Mouse (Mus musculus): Measurements from ENCODE around the gene Ap3b1.

Ap3b1 gene

DNA sequence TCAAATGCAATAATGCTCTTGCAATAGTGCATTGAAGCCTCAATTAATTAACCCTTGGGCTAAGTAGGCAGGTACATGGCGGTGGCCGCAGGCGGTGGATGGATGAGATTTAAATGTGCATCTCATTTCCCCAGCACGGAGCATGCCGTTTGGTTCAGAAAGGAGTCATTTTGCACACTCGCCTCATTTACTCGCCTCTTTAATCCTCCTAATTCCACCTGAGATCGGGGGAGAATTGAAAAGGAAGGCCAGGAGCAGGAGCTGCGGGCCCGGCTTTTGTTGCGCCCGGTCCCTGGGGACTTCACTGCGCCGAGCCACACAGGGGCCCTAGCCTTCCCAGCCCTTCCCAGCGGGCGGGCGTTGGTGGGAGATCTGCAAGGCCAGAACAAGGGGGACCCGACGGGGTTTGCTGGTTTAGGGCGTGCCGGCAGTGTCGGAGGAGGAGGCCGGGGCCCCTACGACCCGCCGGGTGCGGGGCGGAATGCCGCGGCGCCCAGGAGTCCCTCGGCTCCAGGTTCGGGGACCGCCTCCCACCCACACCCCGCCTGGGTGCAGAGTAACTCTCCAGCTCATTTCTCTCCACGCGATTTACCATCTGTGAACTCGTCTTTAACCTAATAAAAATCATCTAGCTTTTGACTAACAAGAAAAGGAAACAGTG lies 237.1 kb downstream of the Ap3b1 start:
- DNase-seq (ENCODE audit: low spot score), result no peak

DNA sequence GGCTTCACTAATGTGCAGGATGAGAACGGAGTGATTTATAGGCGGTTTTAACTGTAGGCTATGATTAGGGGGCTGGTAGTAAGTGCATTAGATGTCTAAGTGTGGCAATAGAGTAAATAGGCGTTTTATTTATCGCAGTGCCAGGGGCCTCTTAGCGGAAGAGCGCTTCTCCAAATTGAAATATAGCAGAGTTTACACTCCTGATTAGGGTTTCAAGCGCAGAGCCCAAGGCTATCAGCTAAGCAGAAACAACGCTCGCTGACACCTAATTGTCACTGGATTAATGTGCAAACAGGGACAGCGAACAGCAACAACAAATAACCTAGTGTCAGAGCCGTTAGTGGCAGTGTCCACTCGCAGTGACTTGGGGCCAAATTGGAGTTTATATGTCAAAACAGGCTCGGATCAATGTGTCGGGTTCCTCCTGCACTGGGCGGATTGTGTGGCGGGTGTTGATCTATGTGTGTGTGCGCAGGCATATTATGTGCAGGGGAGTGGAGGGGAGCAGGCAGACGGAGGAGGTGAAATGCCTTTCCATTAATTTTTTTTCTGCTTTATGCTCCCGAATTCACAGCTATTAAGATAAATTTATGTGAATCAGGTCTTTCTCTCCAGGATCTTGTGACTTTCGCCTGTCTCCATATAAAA lies 237.8 kb downstream of the Ap3b1 start:
- no peak for DNase-seq (ENCODE audit: low spot score)

DNA sequence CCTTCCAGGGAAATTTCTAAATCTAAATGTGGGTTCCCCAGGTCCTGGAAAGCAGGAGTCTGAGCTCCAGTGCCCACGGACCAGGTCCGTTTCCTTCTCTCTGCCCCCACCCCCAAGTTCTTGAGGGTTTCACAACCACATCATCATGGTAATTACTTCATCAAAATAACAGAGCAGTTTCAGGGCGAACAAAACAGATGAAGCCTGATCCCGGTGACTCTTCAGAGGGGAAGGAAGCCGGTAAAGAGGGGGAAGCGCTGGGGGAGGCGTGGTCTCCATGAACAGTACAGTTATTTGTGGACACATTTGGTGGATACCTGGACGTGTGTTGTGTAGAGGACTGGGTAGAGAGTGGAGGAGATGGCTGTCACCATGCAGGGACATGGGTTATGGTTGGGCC lies 241.0 kb downstream of the Ap3b1 start:
- DNase-seq (ENCODE audit: low spot score), result no peak

DNA sequence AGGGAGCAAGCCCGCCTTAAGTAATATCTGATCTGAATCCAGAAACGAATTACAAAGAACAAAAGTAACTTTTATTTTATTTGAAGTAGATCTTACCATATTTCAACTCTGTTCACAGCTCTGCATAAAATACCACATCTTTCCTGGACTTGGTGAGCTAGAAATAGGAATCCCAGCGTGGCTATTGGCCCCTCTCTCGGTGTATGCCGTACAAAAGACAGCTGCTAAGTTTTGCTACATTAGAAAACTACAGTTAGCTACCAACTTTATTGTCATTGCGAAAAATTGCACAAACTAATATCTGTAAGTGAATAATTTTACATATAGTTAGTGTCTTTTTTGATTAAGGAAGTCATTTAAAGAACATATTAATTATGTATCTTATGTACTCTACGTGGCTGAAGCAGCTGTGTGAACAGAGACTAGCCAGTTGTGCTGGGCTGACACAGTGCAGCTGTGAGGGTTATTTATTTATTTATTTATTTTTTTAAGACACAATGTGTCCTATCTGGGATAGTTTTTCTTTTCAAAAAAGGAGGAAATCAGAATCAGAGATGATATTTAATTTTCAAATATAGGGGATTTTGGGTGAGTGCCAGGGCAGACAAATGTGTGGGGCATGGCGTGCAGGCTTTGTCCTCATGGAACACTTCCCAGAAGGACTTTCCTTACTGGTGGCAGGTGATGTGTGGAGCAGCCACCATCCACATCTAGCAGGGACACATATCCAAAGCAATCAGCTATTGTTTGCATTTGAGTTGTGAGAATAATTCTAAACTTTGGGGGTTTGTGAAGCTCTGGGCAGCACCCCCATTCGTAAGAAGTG lies 248.5 kb downstream of the Ap3b1 start:
- no peak for DNase-seq (ENCODE audit: low spot score)

DNA sequence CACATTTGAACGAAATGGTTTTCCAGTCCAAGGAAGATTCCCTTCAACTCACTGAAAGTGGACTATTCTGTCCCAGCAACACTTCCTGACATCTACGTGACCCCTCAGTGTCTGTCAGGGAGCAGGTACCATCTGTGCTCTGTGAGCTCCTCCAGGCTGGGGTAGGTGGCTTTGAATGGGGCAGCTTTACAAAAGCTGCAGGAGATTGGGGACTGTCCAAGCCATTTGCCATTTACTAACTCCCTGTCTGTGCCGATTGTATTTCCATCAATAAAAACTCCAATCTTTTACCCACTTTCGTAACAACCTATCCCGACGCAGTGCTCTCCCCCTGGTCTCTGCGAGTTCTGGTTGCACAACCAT lies 249.1 kb downstream of the Ap3b1 start:
- DNase-seq (ENCODE audit: low spot score), result no peak

DNA sequence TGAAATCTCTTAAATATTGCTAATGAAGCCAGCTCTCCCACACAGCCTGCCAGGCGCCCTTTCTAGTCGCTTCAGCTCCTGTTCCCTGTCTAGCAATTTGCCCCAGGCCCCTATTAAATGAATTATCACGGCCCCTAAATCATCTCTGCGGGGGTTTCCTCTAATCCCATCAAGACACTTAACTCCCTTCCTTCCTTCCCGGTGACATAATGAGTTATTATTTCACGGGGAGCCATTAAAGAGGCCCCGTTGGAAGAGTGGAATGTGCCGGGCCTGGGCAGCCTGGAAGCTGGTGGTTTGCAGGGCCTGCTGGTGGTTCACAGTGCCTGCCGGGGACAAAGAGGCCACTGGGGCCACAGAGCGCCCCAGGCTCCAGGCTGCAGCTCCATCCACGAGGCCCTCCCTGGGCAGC lies 249.7 kb downstream of the Ap3b1 start:
- DNase-seq (ENCODE audit: low spot score), result no peak

DNA sequence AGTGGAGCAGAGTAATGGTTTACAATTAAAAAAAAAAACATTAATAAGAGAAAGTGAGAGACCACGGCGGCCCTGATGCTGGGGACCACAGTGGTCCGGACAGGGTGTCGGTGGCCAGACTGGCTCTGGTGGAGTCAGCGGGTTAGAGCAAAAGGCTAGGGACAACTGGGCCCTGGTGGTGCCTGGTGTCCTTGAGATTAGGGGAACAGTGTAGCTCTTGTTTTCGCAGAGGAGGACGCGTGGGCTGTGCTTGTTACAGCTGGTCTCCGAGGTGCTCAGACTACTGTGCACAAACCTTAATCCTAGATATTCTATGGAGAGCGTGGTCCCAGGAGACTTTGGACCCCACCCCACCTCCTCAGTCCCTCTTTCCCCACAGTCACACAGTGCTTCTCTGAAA lies 250.2 kb downstream of the Ap3b1 start:
- DNase-seq (ENCODE audit: low spot score), result no peak
